Mouse (Mus musculus) adrenal gland, postnatal 4 days (tissue): ENCODE data around the gene Atp8b5. TPM values are rescaled to one million over a fixed set of nuclear protein-coding genes. Genes with fewer than 3 reads are reported as not detected.

Source experiments
- DNase-seq, 2 experiments: peaks; one replicate each; pipeline ENCODE4 v3.0.0; 2021 to 2022; ENCODE audit warnings: low spot score in 2 of 2, mixed read lengths in 2 of 2
- total RNA-seq, 2 experiments: library from RNA; stranded (reverse); gene quantifications; 2 replicates each; pipeline ENCODE4 v1.2.3; 2021

Atp8b5 gene
- total RNA-seq, 2 experiments from 2014 or later: 0.68 to 0.90 TPM

DNA sequence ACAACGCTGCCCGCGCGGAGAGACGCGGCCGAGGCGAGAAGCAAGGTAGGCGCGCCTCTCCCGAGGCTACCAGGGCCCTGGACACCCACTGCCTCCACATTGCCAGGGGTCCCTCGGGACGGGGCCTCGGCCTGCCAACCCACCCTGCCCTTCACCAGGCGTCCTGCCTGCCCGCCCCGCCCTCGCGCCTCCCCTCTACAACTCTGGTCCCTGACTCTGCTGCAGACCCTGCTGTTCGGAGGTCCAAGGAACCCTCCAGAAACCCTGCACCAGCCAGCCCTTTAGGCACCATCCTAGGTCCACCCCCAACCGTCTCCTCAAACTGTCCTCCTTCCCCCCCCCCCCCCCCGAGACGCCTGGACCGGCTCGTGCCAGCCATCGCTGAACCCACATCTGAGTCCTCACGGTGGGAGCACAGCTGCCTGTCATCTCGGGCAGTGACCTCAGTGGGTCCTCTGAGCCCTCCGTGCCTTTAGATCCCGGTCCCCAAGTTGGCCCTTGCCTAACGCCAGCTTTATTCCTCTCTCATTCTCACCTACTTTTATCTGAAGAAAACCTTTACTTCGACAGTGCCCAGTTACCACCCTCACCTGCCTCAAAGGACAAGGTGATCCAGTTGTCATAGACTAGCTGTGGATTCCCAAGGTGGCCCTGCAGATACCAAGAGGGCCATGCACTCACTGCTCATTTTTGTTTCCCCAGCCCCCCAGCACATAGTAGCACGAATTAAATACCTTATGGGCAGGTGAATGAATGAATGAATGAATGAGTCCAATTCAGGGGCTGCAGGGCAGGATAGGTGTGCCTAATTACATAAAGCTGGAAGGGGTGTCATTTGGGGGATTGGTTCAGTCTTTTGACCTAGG is 115.4 kb downstream of the Atp8b5 start:
- DNase-seq: no peak

DNA sequence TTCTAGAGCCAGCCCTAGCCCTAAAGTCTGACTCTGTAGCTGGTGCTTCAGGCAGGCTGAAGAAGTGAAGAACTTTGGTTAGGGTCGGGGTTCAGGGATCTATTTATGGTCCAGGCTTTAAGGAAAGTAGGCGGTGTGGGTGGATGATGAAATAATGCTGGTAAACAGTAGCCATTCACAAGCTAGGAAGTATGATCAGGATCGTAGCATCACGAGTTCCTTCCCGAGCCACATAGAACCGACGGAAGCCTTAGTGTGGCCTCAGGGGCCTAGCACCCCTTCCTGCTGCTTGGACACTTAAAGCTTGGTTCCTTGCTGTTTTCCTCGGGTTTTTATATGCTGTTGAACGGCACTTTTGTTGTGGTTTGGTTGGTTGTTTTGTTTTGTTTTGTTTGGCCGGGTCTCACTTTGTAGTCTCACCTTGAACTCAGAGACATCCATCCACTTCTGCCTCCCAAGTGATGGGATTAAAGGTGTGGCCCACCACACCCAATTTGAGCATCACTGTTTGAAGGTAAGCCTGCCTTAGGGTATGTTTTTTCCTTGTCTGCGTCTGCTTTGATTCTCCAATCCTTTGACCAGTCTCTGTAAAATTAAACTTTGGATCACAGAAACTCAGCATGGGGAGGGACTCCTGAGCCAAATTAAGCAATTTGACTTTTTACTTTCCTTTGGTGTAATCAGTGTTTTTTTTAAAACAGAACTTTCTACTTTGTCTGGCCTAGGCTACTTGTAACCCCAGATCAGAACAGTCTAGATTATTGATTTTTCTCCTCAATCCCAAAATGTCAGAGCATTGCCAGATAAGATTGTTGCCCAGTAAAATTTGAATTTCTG is 116.5 kb downstream of the Atp8b5 start:
- no peak for DNase-seq

- no peak for DNase-seq
These were observed 117.1 kb downstream of the Atp8b5 start for GRCm38 (mm10) chr4:43384083-43384460.

GRCm38 (mm10) chr4:43384541-43384940 is 117.6 kb downstream of the Atp8b5 start:
- DNase-seq: no peak

GRCm38 (mm10) chr4:43386932-43387331 is 120.0 kb downstream of the Atp8b5 start:
- DNase-seq: no peak

GRCm38 (mm10) chr4:43389390-43389789 is 122.4 kb downstream of the Atp8b5 start:
- no peak for DNase-seq

- no peak for DNase-seq
These were observed 123.0 kb downstream of the Atp8b5 start for GRCm38 (mm10) chr4:43389845-43390440.

DNA sequence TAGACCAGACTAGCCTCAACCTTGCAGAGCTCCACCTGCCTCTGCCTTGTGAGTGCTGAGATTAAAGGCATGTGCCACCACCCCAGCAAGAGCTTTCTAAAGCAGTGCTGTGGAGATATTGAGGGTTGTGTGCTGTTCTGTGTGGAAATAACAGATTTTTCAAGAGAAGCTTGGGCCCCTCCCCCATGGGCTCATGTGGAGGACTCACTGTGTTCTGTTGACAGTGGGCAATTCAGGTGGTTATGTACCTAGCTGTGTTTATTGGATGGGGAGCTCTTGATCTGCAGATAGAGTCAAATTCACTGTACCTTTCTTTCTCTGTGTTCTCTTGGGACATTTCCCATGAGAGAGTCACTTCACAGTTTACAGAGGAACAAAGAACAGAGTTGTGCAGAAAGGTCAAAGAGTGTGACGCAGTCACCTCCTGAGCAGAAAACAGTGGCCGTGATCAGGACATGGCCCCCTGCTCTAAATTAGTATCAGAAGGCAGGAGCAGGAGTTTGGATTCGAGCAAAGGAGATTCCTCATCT is 124.6 kb downstream of the Atp8b5 start:
- no peak for DNase-seq

DNA sequence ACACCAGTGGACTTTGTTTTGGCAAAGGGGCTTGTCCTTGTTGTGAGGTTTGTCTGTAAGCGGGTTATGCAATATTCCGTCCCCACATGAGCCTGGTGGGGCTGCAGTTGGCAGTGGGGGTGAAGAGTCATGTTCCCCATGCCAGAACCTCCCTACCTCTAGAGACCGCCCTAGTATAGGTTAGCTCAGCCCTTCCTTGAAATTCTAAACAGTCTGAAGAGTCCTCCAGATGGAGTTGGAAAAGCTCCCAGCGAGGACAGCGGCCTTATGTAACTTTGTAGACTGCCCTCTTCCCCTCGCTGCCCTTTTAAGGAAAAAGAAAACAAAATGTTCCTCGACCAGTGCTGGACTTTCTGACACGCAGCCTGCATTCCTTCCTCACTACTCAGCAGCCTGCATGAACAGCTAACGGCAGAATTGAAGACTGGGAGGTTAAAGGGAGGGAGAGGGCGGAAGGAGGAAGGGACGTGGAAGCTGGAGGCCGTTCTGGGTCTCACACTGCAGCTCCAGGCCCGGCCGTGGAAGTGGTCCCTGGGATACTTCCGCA is 127.5 kb downstream of the Atp8b5 start:
- no peak for DNase-seq

- DNase-seq: no peak
These were observed 128.2 kb downstream of the Atp8b5 start for GRCm38 (mm10) chr4:43395147-43395546.

DNA sequence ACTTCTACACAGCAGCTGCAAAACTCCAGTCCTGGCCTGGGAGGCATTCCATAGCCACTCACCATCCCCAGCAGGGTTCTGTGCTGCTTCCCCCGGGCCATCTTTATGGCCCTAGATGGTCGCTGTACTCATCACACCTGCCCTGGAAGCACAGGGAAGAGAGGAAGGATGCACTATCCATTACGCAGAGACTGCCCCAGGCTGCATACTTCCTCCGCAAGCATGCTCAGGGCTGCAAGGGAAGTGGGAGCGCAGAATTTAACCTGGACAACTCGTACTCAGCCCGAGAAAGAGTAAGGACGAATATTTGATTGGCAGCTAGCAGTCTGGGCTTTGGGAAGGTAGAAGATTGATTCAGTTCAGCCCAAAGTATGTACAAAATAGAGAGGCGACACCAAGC is 128.9 kb downstream of the Atp8b5 start:
- DNase-seq: no peak

DNA sequence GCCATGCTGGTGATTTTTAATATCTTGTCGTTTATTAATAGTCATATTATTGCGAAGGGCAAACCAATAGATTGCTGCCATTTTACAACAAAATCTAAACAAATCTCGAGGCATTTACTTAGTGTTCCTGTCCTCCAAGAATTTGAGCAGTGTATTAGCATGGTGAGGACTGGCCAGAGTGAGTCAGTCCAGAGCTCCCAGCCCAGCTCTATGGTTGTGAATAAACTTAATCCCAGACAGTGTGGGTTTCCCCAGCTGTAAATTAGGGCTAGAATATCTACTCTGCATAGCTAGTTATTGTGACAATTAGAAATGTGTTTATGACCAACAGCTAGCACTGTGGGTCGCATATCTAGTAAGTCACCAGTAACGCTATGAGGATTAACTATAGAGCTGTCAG is 129.4 kb downstream of the Atp8b5 start:
- no peak for DNase-seq

GRCm38 (mm10) chr4:43398014-43398413 is 131.1 kb downstream of the Atp8b5 start:
- DNase-seq: no peak

- DNase-seq: no peak
These were observed 131.9 kb downstream of the Atp8b5 start for GRCm38 (mm10) chr4:43398829-43399331.

DNA sequence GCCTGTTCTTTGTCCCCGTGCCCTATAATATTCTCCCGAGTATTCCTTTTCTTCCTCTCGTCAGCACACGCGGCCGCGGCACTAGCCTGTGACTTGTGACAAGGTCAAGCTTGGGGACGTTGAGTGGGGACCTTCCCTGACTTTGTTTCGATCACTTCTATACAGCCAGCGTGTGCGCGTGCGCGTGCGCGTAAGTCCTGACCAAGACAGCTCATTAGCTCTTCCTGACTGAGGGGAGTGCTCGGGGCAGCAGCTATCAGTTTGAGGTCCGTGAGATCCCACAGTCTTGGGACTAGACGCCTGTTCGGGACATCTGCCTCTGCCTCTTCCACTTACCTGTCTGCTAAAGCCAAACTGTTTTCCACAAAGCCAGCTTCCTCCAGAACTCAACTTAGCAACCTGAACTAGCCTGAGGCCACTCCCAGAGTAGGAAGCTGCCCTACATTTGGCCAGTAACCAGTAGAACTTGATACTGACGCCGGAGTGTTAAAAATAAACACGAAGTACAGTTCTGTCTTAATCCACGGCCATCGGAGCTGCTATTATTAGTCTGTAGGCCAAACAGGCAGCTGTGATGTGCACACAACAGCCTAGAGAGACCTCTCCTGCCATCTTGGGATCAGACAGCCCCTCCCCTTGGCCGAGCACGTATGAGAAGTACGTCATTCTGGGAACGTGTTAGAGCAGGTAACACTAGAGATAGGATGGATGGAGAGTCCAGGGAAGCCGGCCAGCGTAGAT is 132.6 kb downstream of the Atp8b5 start:
- no peak for DNase-seq

- no peak for DNase-seq
These were observed 134.0 kb downstream of the Atp8b5 start for GRCm38 (mm10) chr4:43400976-43401375.

GRCm38 (mm10) chr4:43401486-43401885 is 134.5 kb downstream of the Atp8b5 start:
- DNase-seq: no peak

DNA sequence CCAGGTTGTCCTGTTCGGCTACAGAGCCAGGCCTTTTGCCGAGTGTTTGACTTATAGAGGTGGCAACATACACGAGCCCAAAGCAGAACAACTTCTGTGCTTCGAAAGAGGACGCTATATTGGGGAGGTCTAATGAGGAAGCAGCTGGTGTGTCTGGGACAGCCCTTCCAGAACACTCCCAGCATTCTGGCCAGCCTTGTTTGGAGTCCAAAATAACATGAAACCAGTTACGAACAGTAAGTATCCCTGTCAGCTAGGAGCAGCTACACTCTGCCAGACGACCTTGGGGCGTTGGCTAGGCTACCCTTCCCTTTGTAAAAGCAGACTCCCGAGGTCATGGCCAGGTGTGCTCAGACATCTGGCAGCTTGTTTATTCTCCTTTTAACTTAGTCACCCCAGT is 135.3 kb downstream of the Atp8b5 start:
- no peak for DNase-seq

- no peak for DNase-seq
These were observed 137.7 kb downstream of the Atp8b5 start for GRCm38 (mm10) chr4:43404697-43405096.
